Mouse (Mus musculus): ENCODE measurements at regions not wholly inside any gene's neighbourhood (a gene's known extent, or its start where the extent isn't known, plus 50 kb on each side); places are given as distances from the start of the nearest gene placed in this dataset.

DNA sequence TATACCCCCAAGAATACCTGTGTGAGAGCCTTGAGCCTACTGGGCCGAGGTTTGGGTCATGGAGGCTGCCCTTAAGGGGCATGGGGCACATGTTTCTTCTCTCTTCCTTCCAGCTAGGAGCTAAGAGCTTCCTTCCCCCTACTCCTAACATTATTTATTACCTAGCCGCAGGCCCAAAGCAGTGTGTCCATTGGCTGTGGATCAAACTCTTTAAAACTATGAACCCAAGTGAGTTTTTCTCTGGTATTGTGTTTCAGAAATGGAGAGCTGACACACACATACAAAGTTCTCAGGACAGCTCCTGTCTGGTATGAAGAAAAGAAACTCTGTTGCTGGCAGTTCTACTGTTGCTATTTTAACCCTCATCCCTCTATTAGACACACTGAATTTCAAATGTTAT, 279.9 kb downstream of the Tbc1d1 start:
- Histone ChIP-seq H3K27ac (ENCODE audit: control insufficient read depth, low read depth, low read length) (no peak overlapping the region), H3K4me1 (ENCODE audit: control insufficient read depth in 1 of 2, insufficient read depth in 2 of 2, low read length in 2 of 2) (no peaks in the 10 kb centered on the region; a peak in 1 of 4 replicates)

DNA sequence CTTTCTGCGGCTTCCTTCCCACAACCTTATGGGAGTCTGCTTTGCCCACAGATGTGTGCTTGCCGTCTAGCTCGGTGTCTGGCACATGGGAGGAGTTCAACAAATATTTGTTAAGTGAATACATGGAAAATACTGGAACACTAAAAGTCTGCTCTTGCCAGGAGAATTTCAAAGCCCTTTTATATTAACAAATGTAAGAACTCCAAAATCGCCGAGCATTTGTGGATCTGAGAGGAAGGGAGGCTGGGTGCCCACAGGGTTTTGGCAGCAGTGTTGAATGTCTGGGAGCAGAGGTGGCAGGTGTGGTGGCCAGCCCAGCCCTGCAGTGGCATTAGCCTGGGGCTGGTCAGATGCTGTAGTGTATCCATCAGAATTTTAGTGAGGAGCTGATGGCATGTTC, 281.6 kb downstream of the Tbc1d1 start:
- DNase-seq (ENCODE audit: low read depth, low spot score) = no peak
- Histone ChIP-seq H3K27me3 (ENCODE audit: control insufficient read depth in 1 of 2, insufficient read depth in 2 of 2, low read length in 2 of 2) (no peaks in the 10 kb centered on the region; a peak in 1 of 4 replicates), H3K27ac (ENCODE audit: control insufficient read depth, low read depth, low read length) (no peak overlapping the region), H3K79me2 (ENCODE audit: control insufficient read depth, insufficient read depth, low read length, poor library complexity) (no peaks in the 10 kb centered on the region), H3K9me3 (replicated peaks; ENCODE audit: insufficient read depth, low read length) (no peaks in the 10 kb centered on the region), H3K36me3 (ENCODE audit: control insufficient read depth in 1 of 2, insufficient read depth in 2 of 2, low read length in 2 of 2) (no peaks in the 10 kb centered on the region), H3K4me1 (ENCODE audit: control insufficient read depth in 1 of 2, insufficient read depth in 2 of 2, low read length in 2 of 2) (no peaks in the 10 kb centered on the region; a peak in 1 of 4 replicates), H3K4me3 (ENCODE audit: control insufficient read depth in 1 of 2, insufficient read depth in 1 of 2, low read depth in 2 of 2, low read length in 2 of 2) (no peak overlapping the region), H3K9ac (ENCODE audit: control insufficient read depth, low read depth, low read length, poor library complexity, severe bottlenecking) (no peak overlapping the region)
- no peak for TF ChIP-seq MEF2A (IDR thresholded peaks at IDR 0.05; ENCODE audit: extremely low read depth, insufficient replicate concordance, low read depth, low read length, poor library complexity, severe bottlenecking)
- no peak for TF ChIP-seq RAD21 (IDR thresholded peaks at IDR 0.05; ENCODE audit: low read depth, low read length)
- TF ChIP-seq JUND (IDR thresholded peaks at IDR 0.05; ENCODE audit: low read depth, low read length) = no peak
- no peak for TF ChIP-seq ELF1 (IDR thresholded peaks at IDR 0.05; ENCODE audit: low read depth, low read length)
- no peak for TF ChIP-seq ZMIZ1 (IDR thresholded peaks at IDR 0.05; ENCODE audit: low read depth, low read length)
- no peak for TF ChIP-seq POLR2A (IDR thresholded peaks at IDR 0.05; ENCODE audit: control insufficient read depth in 1 of 2, insufficient read depth in 1 of 2, low read depth in 1 of 2, low read length in 2 of 2, poor library complexity in 1 of 2)
- no peak for TF ChIP-seq MAX (IDR thresholded peaks at IDR 0.05; ENCODE audit: low read length)
- no peak for TF ChIP-seq MYB (IDR thresholded peaks at IDR 0.05; ENCODE audit: low read depth, low read length)
- no peak for TF ChIP-seq MYC (IDR thresholded peaks at IDR 0.05; ENCODE audit: low read depth, low read length)
- no peak for TF ChIP-seq ETS1 (IDR thresholded peaks at IDR 0.05; ENCODE audit: low read depth, low read length)
- TF ChIP-seq MAFK (IDR thresholded peaks at IDR 0.05; ENCODE audit: borderline replicate concordance, low read depth, low read length) = no peak

More for the DNA sequence above, 279.9 kb downstream of the Tbc1d1 start:
- Histone ChIP-seq H3K36me3 (ENCODE audit: control insufficient read depth in 1 of 2, insufficient read depth in 2 of 2, low read length in 2 of 2) (no peaks in the 10 kb centered on the region), H3K9ac (ENCODE audit: control insufficient read depth, low read depth, low read length, poor library complexity, severe bottlenecking) (no peak overlapping the region), H3K27me3 (ENCODE audit: control insufficient read depth in 1 of 2, insufficient read depth in 2 of 2, low read length in 2 of 2) (no peaks in the 10 kb centered on the region), H3K4me3 (ENCODE audit: control insufficient read depth in 1 of 2, insufficient read depth in 1 of 2, low read depth in 2 of 2, low read length in 2 of 2) (no peak overlapping the region), H3K9me3 (replicated peaks; ENCODE audit: insufficient read depth, low read length) (no peaks in the 10 kb centered on the region), H3K79me2 (ENCODE audit: control insufficient read depth, insufficient read depth, low read length, poor library complexity) (no peaks in the 10 kb centered on the region)
- no peak for DNase-seq (ENCODE audit: low read depth, low spot score)
- no peak for TF ChIP-seq MEF2A (IDR thresholded peaks at IDR 0.05; ENCODE audit: extremely low read depth, insufficient replicate concordance, low read depth, low read length, poor library complexity, severe bottlenecking)
- no peak for TF ChIP-seq TAL1 (IDR thresholded peaks at IDR 0.05; ENCODE audit: low read length)
- TF ChIP-seq TBP (IDR thresholded peaks at IDR 0.05; ENCODE audit: low read depth, low read length) = no peak
- TF ChIP-seq JUND (IDR thresholded peaks at IDR 0.05; ENCODE audit: low read depth, low read length) = no peak
- TF ChIP-seq NELFE (IDR thresholded peaks at IDR 0.05; ENCODE audit: low read depth, low read length) = no peak
- no peak for TF ChIP-seq BHLHE40 (IDR thresholded peaks at IDR 0.05; ENCODE audit: borderline replicate concordance, low read depth, low read length)
- no peak for TF ChIP-seq SMC3 (IDR thresholded peaks at IDR 0.05; ENCODE audit: low read depth, low read length)
- no peak for TF ChIP-seq CHD2 (IDR thresholded peaks at IDR 0.05; ENCODE audit: low read length)
- no peak for TF ChIP-seq ETS1 (IDR thresholded peaks at IDR 0.05; ENCODE audit: low read depth, low read length)
- no peak for TF ChIP-seq GABPA (IDR thresholded peaks at IDR 0.05; ENCODE audit: low read depth, low read length)
- TF ChIP-seq HCFC1 (IDR thresholded peaks at IDR 0.05; ENCODE audit: low read depth, low read length) = no peak
- TF ChIP-seq CHD1 (IDR thresholded peaks at IDR 0.05; ENCODE audit: low read depth, low read length) = no peak
- TF ChIP-seq E2F4 (IDR thresholded peaks at IDR 0.05; ENCODE audit: borderline replicate concordance, low read depth, low read length) = no peak
- no peak for TF ChIP-seq SIN3A (IDR thresholded peaks at IDR 0.05; ENCODE audit: low read length)
- no peak for TF ChIP-seq MYB (IDR thresholded peaks at IDR 0.05; ENCODE audit: low read depth, low read length)
- TF ChIP-seq MAFK (IDR thresholded peaks at IDR 0.05; ENCODE audit: borderline replicate concordance, low read depth, low read length) = no peak
- no peak for TF ChIP-seq ZKSCAN1 (IDR thresholded peaks at IDR 0.05; ENCODE audit: low read depth, low read length)
- no peak for TF ChIP-seq MXI1 (IDR thresholded peaks at IDR 0.05; ENCODE audit: low read depth, low read length)

All from MEL (cell line).